ENCODE assay signal across 20 mouse cellular contexts in genomic region chr16:91219246-91219645, GRCm38 (mm10). TPM values are rescaled to one million over a fixed set of nuclear protein-coding genes. Genes with fewer than 3 reads are reported as not detected.
"Had no signal": no experiment of that assay in that cellular context is flagged by ENCODE, and none has a peak within 500 bp of the region (broad histone marks: within the 10 kb centered on the region; RNA-seq: fewer than 3 reads in every experiment).

No protein-coding gene starts in this region.

- ATAC-seq: liver, embryonic 12.5 days; midbrain, embryonic 13.5 days had no signal

- H3K36me3 ChIP-seq: liver, embryonic 12.5 days; midbrain, embryonic 13.5 days; neural tube, embryonic 13.5 days had no signal

- H3K9ac ChIP-seq: liver, embryonic 12.5 days; liver, embryonic 14.5 days; lung, embryonic 14.5 days; neural tube, embryonic 13.5 days had no signal

- H3K4me2 ChIP-seq: liver, embryonic 12.5 days; lung, embryonic 14.5 days had no signal

- H3K4me3 ChIP-seq: liver, embryonic 12.5 days; neural tube, embryonic 13.5 days had no signal

- H3K27ac ChIP-seq: liver, embryonic 12.5 days; liver, embryonic 14.5 days; macrophage; midbrain, embryonic 13.5 days; neural tube, embryonic 13.5 days had no signal

- DNase-seq: lung, adult 18-20 months; lung, embryonic 14.5 days; lung, postnatal 10 days; lung, postnatal 36 days; right cerebral cortex, postnatal 25 days; right cerebral cortex, postnatal 4 days; spleen, adult 18-20 months; thymus, adult 18-20 months; thymus, postnatal 14 days; thymus, postnatal 36 days had no signal

RNA-seq across cellular contexts. Expression of gene Olig2, which starts 6.0 kb away (rescaled TPM):
- polyA plus RNA-seq: liver, embryonic 12.5 days; liver, embryonic 14.5 days; liver, embryonic 16.5 days; lung, embryonic 14.5 days; lung, embryonic 16.5 days; macrophage; small intestine, adult 2 months; stomach, embryonic 14.5 days; stomach, embryonic 16.5 days had no signal

RNA-seq across cellular contexts. Expression of gene Olig1, which starts 50.3 kb away (rescaled TPM):
- polyA plus RNA-seq: liver, embryonic 12.5 days; liver, embryonic 14.5 days; lung, embryonic 16.5 days; macrophage; small intestine, adult 2 months; stomach, embryonic 14.5 days had no signal
